Mouse (Mus musculus) embryonic facial prominence, embryonic 11.5 days (tissue): ENCODE data around the gene Lsp1. TPM values are rescaled to one million over a fixed set of nuclear protein-coding genes. Genes with fewer than 3 reads are reported as not detected.
A peak's percentile ranks its signal among the peaks of the same experiment; 100 is the strongest.

Experiments
- ATAC-seq: fragments of 200-750 bp; cut with Nextera tagmentation; replicated peaks from 2 replicates; pipeline ENCODE4 v1.8.0; 2017; ENCODE audit warnings: low read depth; ENCODE audit not compliant: insufficient number of reproducible peaks, low FRiP score, low TSS enrichment
- DNase-seq: peaks from one replicate; pipeline ENCODE4 v3.0.0-alpha.2; 2015; ENCODE audit warnings: low spot score
- H3K27ac ChIP-seq: fragments of 300-500 bp; sonication (generic); replicated peaks from 2 replicates; pipeline ENCODE4 v1.5.1; 2014; ENCODE audit warnings: mild to moderate bottlenecking, low read depth, low read length, control low read depth
- H3K27me3 ChIP-seq: fragments of 300-500 bp; sonication (generic); 2 replicates; pipeline ENCODE4 v1.6.1; 2014; ENCODE audit warnings: mild to moderate bottlenecking, low read length, moderate library complexity, mixed read lengths; ENCODE audit not compliant: control insufficient read depth, insufficient read depth
- H3K36me3 ChIP-seq: fragments of 300-500 bp; sonication (generic); replicated peaks from 2 replicates; pipeline ENCODE4 v1.6.1; 2014; ENCODE audit warnings: low read depth, mild to moderate bottlenecking, low read length, moderate library complexity, mixed read lengths; ENCODE audit not compliant: control insufficient read depth, insufficient read depth
- H3K4me1 ChIP-seq: fragments of 300-500 bp; sonication (generic); 2 replicates; pipeline ENCODE4 v1.6.1; 2014; ENCODE audit warnings: low read length, mixed read lengths; ENCODE audit not compliant: control insufficient read depth, insufficient read depth
- H3K4me2 ChIP-seq: fragments of 300-500 bp; sonication (generic); 2 replicates; pipeline ENCODE4 v1.6.1; 2014; ENCODE audit warnings: low read depth, mild to moderate bottlenecking, control low read depth, low read length, moderate library complexity
- H3K4me3 ChIP-seq: fragments of 300-500 bp; sonication (generic); 2 replicates; pipeline ENCODE4 v1.5.1; 2014; ENCODE audit warnings: low read depth, low read length, control low read depth
- H3K9ac ChIP-seq: fragments of 300-500 bp; sonication (generic); replicated peaks from 2 replicates; pipeline ENCODE4 v1.6.1; 2014; ENCODE audit warnings: mild to moderate bottlenecking, control low read depth, low read length
- H3K9me3 ChIP-seq: fragments of 300-500 bp; sonication (generic); replicated peaks from 2 replicates; pipeline ENCODE4 v1.6.1; 2016; ENCODE audit warnings: mild to moderate bottlenecking, low read length, inconsistent platforms, mixed read lengths; ENCODE audit not compliant: control insufficient read depth
- WGBS: fragments of 180-500 bp; shearing (Covaris S2); extraction: QIAGEN DNeasy Blood & Tissue Kit; methylation state at CpG from one replicate; pipeline ENCODE4 v1.1.7; 2014; 5-methylcytosine and 5-hydroxymethylcytosine counted together
- polyA plus RNA-seq: library from polyadenylated mRNA; unstranded; fragments of >200 nt; fragmentation: Nextera tagmentation; extraction: Ambion mirVana; gene quantifications from 2 replicates; pipeline ENCODE4 v1.2.1, GENCODE M21; 2014

The Lsp1 gene
- polyA plus RNA-seq, 1 experiment from 2014 or later = 23.3 TPM

GRCm38 (mm10) chr7:142446264-142446663 is 14.3 kb upstream of the Lsp1 start:
- Histone ChIP-seq H3K9me3 (no peaks in the 10 kb centered on the region), H3K4me2 (no peak overlapping the region), H3K9ac (no peak overlapping the region), H3K4me1 (no peaks in the 10 kb centered on the region), H3K4me3 (no peak overlapping the region), H3K36me3 (no peaks in the 10 kb centered on the region), H3K27ac (no peak overlapping the region), H3K27me3 (no peaks in the 10 kb centered on the region)
- WGBS = 87% methylated on average over 4 of the region's 4 CpGs
- DNase-seq = no peak
- ATAC-seq = no peak

DNA sequence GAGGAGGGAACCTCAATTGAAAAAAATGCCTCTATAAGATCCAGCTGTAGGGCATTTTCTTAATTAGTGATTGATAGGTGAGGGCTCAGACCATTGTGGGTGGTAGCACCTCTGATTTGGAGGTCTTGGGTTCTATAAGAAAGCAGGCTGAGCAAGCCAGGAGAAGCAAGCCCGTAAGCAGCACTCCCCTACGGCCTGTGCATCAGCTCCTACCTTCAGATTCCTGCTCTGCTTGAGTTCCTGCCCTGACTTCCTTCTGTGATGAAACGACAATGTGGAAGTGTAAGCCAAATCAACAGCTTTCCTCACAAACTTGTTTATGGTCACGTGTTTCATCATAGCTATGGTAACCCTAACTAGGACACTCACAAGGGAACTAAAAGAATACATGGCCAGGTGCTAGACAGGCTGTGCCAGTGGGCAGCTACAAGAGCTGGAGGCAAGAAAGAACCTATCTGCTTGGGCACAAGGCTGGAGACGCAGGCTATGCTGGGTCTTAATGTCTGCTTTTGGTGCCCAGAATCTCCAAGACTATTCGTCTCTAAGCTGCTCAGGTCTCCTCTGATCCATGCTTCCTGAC is 11.5 kb upstream of the Lsp1 start:
- WGBS = 83% methylated on average over 6 of the region's 6 CpGs
- no peak for ATAC-seq

GRCm38 (mm10) chr7:142454706-142455105 is 5.9 kb upstream of the Lsp1 start:
- Histone ChIP-seq H3K9ac (peak overlapping the region; percentile 33; the same call in 1 of the 2 replicates), H3K4me3 (no peak overlapping the region), H3K4me1 (peaks cover 12% of the 10 kb centered on the region), H3K4me2 (no peak overlapping the region), H3K27me3 (no peaks in the 10 kb centered on the region), H3K36me3 (no peaks in the 10 kb centered on the region), H3K9me3 (no peaks in the 10 kb centered on the region), H3K27ac (peak overlapping the region; percentile 77)
- peak; percentile 37 for DNase-seq
- 30% methylated on average over 1 of the region's 1 CpGs for WGBS
- no peak for ATAC-seq

More for the DNA sequence above, 11.5 kb upstream of the Lsp1 start:
- H3K4me3 ChIP-seq = no peak overlapping the region
- DNase-seq = no peak
- no peaks in the 10 kb centered on the region for H3K4me1 ChIP-seq
- H3K27me3 ChIP-seq = no peaks in the 10 kb centered on the region
- H3K4me2 ChIP-seq = no peak overlapping the region
- no peaks in the 10 kb centered on the region for H3K36me3 ChIP-seq
- H3K27ac ChIP-seq = no peak overlapping the region
- no peaks in the 10 kb centered on the region for H3K9me3 ChIP-seq
- no peak overlapping the region for H3K9ac ChIP-seq

DNA sequence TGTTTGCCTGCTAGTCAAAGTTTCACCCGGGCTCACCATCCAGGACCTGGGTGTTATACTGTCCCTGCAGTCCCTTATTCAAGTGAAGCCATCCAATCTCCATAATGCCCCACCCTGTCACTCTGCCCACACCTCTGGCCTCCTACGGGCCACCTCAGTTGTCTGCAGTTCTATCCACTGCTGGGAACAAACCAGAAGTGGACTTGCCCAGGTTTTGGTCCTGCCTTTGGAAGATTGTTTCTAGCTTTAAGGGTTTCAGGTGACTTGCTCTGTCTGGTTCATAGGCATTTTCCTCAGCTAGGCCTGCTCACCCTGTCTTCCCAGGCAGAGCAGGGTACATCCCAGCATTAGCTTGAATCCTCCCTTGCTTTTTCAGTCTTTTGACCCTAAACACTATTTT is 5.4 kb upstream of the Lsp1 start:
- H3K27ac ChIP-seq = peak overlapping the region; percentile 77
- ATAC-seq (no peak), DNase-seq (no peak)
- no peaks in the 10 kb centered on the region for H3K27me3 ChIP-seq
- peaks cover 12% of the 10 kb centered on the region for H3K4me1 ChIP-seq
- H3K4me2 ChIP-seq = no peak overlapping the region
- no peak overlapping the region for H3K4me3 ChIP-seq
- H3K36me3 ChIP-seq = no peaks in the 10 kb centered on the region
- H3K9me3 ChIP-seq = no peaks in the 10 kb centered on the region
- H3K9ac ChIP-seq = peak overlapping the region; percentile 33; the same call in 1 of the 2 replicates
- 63% methylated on average over 2 of the region's 2 CpGs for WGBS

DNA sequence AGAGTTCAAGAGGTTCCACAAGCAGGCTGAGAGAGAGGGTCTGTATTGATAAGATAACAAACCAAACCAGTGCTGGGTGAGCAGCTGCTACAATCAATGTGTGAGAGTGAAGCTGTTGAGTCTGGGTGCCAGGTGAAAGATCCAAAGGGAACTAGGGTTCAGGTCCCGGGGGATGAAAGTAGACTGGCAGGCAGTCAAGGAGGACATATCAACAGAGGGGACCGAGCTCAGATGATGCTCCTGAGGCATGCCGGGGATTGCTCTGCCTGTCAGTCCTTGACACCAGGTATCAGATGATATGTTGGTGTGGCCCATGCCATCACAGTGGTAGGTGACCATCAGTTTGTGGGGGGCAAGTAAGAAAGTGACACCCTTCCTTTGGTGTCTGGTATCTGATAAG is 3.8 kb upstream of the Lsp1 start:
- Histone ChIP-seq H3K27me3 (no peaks in the 10 kb centered on the region), H3K4me1 (peaks cover 12% of the 10 kb centered on the region), H3K4me3 (no peak overlapping the region), H3K27ac (peak overlapping the region; percentile 94; the same call in 1 of the 2 replicates), H3K9me3 (no peaks in the 10 kb centered on the region), H3K9ac (no peak overlapping the region), H3K4me2 (no peak overlapping the region), H3K36me3 (no peaks in the 10 kb centered on the region)
- no peak for DNase-seq
- ATAC-seq = 0 out of 2 replicates have a peak, but pooled peaks have one; percentile 1
- WGBS = 69% methylated on average over 3 of the region's 3 CpGs

DNA sequence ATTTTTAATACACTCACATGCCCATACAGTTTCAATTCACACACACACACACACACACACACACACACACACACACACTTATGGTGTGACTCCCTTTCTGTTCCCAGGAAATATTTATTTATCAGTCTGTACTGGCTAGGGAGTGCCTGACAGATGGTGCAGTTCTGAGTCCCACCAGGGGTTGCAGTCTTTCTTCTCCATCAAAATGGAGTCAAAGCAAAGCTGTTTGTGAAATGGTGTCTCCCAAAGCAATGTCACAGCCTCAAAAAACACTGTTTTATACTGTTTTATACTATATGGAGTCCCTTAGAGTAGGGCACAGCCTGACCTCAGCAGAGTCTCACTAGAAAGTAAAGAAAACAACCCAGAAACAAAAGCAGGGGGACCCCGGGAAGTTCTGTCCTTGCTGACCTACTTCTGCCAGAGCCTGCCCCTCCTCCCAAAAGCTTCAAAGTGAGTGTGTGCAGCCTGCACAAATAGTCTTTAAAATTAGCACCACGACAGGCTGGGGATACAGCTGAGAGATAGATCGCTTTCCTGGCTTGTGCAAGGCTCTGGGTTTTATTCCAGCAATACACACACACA is 3.3 kb upstream of the Lsp1 start:
- Histone ChIP-seq H3K27ac (peak overlapping the region; percentile 94), H3K4me3 (no peak overlapping the region), H3K4me1 (peaks cover 12% of the 10 kb centered on the region), H3K9me3 (no peaks in the 10 kb centered on the region), H3K9ac (0 out of 2 replicates have a peak overlapping the region, but pooled peaks have one; percentile 18), H3K27me3 (no peaks in the 10 kb centered on the region), H3K4me2 (no peak overlapping the region), H3K36me3 (no peaks in the 10 kb centered on the region)
- WGBS = 9% methylated on average over 3 of the region's 3 CpGs
- DNase-seq = peak; percentile 63
- peak; percentile 40 for ATAC-seq

GRCm38 (mm10) chr7:142458026-142458425 is 2.6 kb upstream of the Lsp1 start:
- Histone ChIP-seq H3K9ac (no peak overlapping the region), H3K27me3 (no peaks in the 10 kb centered on the region), H3K4me3 (no peak overlapping the region), H3K4me1 (peaks cover 12% of the 10 kb centered on the region), H3K9me3 (no peaks in the 10 kb centered on the region), H3K27ac (peak overlapping the region; percentile 94), H3K4me2 (no peak overlapping the region), H3K36me3 (no peaks in the 10 kb centered on the region)
- peak; percentile 54 for ATAC-seq
- WGBS = 16% methylated on average over 2 of the region's 2 CpGs
- peak; percentile 91 for DNase-seq

GRCm38 (mm10) chr7:142458676-142459298 is 1.8 kb upstream of the Lsp1 start:
- Histone ChIP-seq H3K9me3 (no peaks in the 10 kb centered on the region), H3K36me3 (no peaks in the 10 kb centered on the region), H3K4me1 (peaks cover 12% of the 10 kb centered on the region), H3K27ac (peak overlapping the region; percentile 90), H3K4me2 (no peak overlapping the region), H3K27me3 (no peaks in the 10 kb centered on the region), H3K4me3 (no peak overlapping the region), H3K9ac (no peak overlapping the region)
- ATAC-seq = no peak
- no peak for DNase-seq
- WGBS = 71% methylated on average over 5 of the region's 5 CpGs
